Mouse (Mus musculus) frontal cortex, postnatal 14 days (tissue): Measurements from ENCODE around the gene Asic2.

Experiments
- DNase-seq, 2 experiments: peaks; one replicate each; pipeline ENCODE4 v3.0.0; 2022; ENCODE audit warnings: low spot score in 2 of 2

The Asic2 gene

GRCm38 (mm10) chr11:81192155-81192554 is 776.1 kb downstream of the Asic2 start:
- no peak for DNase-seq

- DNase-seq: no peak
These were observed 779.2 kb downstream of the Asic2 start for GRCm38 (mm10) chr11:81189103-81189502.

GRCm38 (mm10) chr11:81187851-81188250 is 780.4 kb downstream of the Asic2 start:
- no peak for DNase-seq

- DNase-seq: no peak
These were observed 783.5 kb downstream of the Asic2 start for GRCm38 (mm10) chr11:81184721-81185120.

GRCm38 (mm10) chr11:81164890-81165289 is 803.4 kb downstream of the Asic2 start:
- DNase-seq: no peak

GRCm38 (mm10) chr11:81163056-81163455 is 805.2 kb downstream of the Asic2 start:
- no peak for DNase-seq

GRCm38 (mm10) chr11:81153841-81154240 is 814.4 kb downstream of the Asic2 start:
- DNase-seq: peak; percentile 58 to 72

- DNase-seq: peak; percentile 64 to 65
These were observed 815.0 kb downstream of the Asic2 start for GRCm38 (mm10) chr11:81153161-81153840.

GRCm38 (mm10) chr11:81152460-81153160 is 815.6 kb downstream of the Asic2 start:
- peak; percentile 62 to 68 for DNase-seq

GRCm38 (mm10) chr11:81152021-81152385 is 816.3 kb downstream of the Asic2 start:
- DNase-seq: peak in 1 of 2 experiments; percentile 53

- no peak for DNase-seq
These were observed 816.8 kb downstream of the Asic2 start for GRCm38 (mm10) chr11:81151286-81152020.

GRCm38 (mm10) chr11:81150621-81151020 is 817.6 kb downstream of the Asic2 start:
- no peak for DNase-seq

- DNase-seq: peak in 1 of 2 experiments; percentile 21
These were observed 819.8 kb downstream of the Asic2 start for GRCm38 (mm10) chr11:81148423-81148822.

GRCm38 (mm10) chr11:81146574-81147157 is 821.6 kb downstream of the Asic2 start:
- DNase-seq: no peak

- DNase-seq: peak; percentile 19 to 42
These were observed 833.1 kb downstream of the Asic2 start for GRCm38 (mm10) chr11:81135141-81135540.

- no peak for DNase-seq
These were observed 834.3 kb downstream of the Asic2 start for GRCm38 (mm10) chr11:81133950-81134349.

- no peak for DNase-seq
These were observed 835.6 kb downstream of the Asic2 start for GRCm38 (mm10) chr11:81132669-81133068.

- no peak for DNase-seq
These were observed 843.9 kb downstream of the Asic2 start for GRCm38 (mm10) chr11:81124363-81124762.

GRCm38 (mm10) chr11:81120024-81120576 is 848.2 kb downstream of the Asic2 start:
- no peak for DNase-seq

GRCm38 (mm10) chr11:81118055-81118454 is 850.2 kb downstream of the Asic2 start:
- no peak for DNase-seq

GRCm38 (mm10) chr11:81115666-81116065 is 852.6 kb downstream of the Asic2 start:
- DNase-seq: no peak

- no peak for DNase-seq
These were observed 856.6 kb downstream of the Asic2 start for GRCm38 (mm10) chr11:81111626-81112025.
